Mouse (Mus musculus): ENCODE measurements around the gene Adcy1.

Gene Adcy1

DNA sequence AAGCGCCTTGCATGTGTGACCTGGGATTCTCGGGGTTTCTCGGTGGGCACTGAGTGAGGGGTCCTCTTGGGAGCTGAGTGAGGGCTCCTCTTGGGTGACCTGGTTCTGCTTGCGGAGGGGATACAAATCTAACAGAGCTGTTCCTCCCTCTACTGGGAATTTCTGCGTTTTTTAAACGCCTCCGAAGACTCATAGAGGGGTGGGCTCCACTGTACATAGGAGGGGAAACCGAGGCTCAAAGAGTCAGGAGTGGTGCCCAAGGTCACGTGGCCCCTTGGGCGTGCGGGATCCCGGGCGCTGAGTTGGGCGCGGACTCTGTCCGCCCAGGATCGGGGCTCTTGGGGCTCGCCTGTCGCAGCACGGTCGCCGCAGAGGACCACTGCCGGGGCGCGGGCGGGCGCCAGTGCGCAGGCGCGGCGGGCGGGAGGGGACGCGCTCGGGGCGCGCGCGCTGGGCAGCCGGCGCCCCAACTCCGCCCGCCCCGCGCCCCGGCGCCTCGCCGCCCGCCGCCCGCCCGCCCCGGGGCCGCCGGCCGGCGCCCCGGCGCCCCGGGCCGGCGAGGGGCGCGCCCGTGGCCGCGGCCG lies at the start of gene Adcy1:
Gene Adcy1 (plus strand): TSS at position 489 of the 584 bp plus-strand sequence.
- peak; percentile 12 for DNase-seq

DNA sequence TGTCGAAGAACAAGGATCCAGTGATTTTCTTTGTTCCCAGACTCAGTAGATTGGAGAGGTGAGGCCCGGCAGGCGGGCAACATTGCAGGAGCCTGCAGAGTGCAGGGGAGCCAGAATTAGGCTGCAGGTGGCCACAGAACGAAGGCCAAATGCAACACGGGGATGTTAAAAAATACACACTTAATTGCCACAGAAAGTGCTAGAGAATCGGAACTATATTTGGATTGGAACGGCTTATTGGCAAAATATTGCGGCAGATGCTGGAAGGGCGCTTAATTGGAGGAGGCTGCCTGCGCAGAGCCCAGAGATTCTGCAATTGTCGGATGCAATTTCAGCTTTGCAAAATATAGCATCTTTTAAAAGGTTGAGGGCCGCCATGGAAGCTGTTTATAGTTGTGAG lies 46.4 kb upstream of the Adcy1 start:
- DNase-seq = no peak

DNA sequence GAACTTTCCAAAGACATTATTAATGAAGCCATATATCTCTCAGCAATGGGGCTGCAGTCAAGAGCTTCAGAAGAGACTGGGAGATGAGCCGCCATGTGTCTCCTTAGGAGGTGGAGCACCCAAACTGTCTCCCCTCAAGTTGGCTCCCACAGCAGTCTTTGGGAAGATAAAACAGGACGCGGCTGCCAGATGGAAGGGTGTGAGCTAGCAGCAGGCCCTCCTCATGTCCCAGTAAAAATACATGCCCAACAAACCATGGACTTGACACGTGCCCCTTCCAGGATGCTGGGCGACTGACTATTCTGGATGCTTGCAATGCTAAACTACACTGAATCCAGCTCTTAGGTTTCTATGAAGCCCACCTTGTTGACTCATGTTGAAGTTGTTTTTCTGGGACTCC lies 45.2 kb upstream of the Adcy1 start:
- DNase-seq = no peak

DNA sequence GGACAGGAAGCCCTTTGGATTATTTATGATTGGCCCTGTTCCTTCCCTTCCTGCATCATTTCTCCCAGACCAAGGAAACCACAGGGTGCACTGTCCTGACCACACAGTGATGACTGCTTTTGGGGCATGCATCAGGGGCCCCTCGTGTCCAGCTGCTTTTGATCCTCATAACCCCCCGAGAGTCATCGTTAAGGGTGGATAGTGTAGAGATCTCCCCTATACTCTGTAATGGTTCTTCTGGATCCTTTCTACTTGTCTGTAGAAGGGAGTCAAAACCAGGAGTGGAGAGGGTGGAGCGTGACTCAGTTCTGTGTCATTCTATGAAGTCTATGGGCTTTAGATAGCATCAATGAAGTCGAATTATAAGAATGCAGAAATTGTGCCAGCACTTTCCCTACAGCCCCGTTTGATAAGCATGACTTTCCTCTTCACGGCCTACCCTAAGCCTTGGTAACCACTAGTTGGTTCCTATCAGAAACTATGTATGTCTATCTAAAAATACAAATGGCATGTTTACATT lies 44.2 kb upstream of the Adcy1 start:
- no peak for DNase-seq

DNA sequence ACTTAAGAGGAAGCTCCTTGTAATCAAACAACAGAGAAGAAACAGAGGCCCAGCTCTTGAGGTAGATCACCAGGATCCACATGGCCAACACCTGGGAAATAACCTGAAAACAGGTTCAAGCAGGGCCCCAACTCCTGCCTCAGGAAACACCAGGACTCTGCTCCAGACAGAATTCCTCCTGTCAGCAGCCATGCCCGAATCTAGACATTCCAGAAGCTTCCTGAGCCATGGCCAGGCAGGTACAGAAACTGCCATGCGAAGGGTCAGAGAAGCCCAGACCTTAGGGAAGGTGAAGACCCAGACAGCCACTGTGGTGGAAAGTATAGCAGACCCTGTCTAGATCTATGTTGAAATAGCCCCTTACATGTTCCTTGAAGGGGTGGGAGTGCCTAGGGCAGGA lies 30.2 kb upstream of the Adcy1 start:
- DNase-seq = no peak

DNA sequence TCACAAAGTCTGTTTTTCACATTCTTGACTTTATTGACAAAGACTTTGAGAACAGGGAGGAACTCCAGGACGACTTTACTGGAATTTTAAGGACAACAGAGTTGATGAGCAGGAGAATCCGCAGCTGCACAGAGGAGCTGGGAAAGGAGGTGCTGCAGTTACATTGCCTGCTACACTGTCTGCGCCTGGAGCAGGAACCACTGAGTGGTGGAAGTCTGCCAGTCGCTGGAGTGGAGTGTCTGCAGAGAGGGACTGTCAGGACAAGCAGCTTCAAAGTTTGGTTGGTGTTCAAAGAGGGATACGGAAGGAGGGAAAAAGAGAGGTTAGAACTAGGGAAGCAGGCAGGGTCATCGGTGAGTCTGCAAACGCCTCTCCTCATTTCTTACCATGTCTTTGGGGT lies 23.6 kb upstream of the Adcy1 start:
- DNase-seq = no peak

DNA sequence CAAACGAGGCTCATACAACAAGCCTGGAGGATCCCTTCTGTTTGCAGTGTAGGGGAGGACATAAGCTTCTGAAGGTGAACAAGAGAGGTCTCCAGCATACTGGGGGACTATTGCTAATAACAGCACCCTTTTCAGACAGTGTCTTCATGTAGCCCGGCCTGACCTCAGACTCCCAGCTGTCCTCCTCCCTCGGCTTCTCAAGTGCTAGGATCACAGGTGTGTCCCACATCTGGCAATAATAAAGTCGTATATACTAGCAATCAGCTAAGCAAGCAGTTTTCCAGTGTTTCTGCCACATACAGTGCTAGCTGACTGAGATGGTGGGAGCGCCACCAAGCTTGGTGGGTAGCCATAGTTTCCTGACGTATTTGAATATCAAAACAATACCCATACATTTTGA lies 22.5 kb upstream of the Adcy1 start:
- DNase-seq = no peak

DNA sequence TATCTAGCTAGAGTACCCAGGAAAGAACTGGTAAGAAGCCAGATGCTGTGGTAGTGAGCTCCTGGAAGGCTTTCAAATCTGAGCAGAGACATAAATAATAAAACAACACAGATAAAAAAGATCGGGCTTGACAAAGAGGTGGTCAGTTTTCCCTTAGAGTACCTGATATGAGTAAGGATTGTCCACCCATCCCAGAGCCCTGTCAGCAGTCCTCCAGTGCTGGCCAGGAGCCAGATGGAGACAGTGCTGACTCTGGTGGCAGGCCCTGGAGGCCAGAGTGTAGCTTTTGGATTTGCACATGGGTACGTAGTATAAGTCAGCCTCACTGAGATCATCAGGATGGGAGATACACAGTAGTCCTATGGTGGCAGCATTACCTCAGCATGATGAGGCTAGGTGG lies 16.1 kb upstream of the Adcy1 start:
- no peak for DNase-seq

DNA sequence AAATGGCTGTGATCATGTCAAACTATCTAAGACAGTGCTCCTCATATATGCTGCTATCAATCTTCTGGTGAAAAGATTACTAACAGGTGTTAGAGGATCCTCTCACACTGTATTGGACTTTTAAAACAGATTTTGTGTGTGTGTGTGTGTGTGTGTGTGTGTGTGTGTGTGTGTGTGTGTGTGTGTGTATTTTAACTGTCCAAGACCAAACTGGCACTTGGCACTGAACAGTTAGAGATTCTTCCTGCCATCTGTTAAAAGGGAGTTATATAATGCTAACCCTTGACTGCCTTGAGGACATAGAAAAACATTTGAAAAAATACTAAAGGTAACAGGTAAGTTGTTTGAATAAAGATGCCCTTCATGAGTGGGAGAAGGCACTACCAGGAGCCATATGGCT lies 15.7 kb upstream of the Adcy1 start:
- DNase-seq = no peak

DNA sequence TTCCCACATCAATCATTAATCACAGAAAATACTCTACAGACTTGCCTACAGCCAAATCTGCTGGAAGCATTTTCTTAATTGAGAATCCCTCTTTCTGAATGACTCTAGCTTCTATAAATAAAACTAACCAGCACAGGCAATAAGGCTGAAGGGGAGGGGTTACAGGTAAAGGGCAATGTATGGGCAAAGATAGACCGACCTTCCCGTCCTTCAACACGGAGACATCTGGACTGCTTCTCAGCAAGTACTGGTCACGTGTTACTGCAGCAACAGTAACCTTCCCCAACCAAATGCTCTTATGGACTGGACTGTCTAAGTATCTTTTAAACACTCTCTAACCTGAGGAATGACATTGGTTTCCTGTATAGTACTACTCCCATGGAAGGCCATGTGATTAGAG lies 9.6 kb upstream of the Adcy1 start:
- no peak for DNase-seq

DNA sequence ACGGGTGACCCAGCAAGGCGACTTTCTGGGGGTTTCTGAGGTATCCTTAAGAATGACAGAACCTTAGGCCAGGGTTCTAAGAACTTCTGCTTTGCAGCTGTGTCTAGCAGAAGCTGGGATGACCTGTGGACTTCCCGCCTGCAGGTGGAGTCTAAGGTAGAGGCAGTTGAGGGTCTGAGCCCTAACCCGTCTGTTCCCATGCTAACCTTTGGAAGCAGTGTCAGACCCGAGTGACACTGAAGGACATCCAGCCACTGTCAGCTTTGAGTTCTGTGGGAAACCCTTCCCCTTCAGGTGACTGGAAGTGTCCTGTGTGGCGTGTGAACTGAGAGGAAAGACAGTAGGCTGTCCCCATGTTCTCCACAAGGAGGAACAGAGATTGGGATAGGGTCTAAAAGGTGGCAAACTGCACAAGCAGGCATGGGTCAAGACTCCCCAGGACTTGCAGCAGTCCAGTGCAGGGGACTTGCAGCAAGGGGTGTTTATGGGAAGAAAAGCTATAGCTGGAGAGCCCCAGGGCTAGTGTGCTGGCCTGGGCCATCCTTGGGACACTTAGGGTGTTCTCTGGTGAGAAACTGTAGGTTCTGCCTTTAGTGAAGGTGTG lies 8.5 kb upstream of the Adcy1 start:
- DNase-seq = no peak

DNA sequence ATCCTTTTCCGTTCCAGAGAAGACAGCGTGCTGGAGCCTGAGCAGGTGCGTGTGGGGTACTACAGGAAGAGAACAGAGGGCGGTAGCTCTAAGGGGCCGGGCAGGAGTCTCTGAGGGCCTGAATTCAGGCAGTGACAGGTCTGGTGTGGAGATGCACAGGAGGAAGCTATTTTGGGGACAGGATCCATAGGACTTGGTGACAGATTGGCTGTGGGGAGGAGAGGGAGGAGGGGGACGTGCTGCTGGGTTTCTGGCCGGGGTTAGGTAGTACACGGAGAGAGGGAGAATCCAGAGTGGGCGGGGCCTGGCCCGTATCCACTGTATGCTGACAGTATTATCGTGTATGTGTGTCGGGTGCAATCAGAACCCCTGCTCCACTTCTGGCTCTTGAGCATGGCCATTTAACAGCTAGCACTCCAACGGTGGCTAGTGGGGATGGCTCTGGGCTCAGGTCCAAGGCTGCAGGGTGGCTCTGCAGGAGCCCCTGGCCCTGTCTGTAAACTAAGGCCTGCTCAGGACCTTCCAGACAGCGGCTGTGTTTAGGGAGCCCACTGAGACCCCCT lies 7.8 kb upstream of the Adcy1 start:
- DNase-seq = no peak

DNA sequence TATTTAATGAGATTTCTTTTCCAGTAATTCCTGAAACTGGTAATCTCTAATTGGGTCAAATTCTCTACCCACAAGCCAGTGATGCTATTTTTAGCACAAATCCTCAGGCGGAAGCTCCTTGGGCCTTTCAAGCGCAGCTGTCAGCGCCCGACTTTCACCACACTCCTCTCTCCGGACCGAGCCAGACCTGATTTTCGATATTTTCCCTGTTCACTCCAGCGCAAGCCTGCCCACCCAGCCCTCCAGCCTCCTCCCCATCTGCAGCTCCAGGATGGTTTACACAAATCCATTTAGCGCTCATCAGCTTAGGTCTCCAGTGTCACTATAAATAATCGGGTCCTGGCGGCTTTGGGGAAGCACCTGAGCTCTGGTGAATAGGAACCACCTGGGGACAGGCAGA lies 7.2 kb upstream of the Adcy1 start:
- no peak for DNase-seq

DNA sequence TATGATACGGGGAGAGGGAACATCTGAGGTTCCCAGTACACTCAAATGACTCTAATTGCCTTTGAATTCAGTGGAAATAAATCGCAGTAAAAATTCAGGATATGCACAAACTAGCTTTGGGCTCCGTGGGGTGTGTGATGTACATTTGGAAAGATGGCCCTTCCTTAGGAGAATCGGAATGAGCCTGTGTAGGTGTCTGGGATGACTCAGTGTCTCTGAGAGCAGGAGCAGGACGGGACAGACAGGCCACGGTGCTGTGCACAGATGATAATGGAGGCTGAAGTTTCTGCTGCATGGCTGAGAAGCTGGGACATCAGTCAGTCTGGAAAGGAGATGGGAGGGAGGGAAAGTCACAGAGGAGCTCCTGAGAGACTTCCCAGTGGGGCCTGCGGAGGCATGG lies 5.5 kb upstream of the Adcy1 start:
- no peak for DNase-seq

DNA sequence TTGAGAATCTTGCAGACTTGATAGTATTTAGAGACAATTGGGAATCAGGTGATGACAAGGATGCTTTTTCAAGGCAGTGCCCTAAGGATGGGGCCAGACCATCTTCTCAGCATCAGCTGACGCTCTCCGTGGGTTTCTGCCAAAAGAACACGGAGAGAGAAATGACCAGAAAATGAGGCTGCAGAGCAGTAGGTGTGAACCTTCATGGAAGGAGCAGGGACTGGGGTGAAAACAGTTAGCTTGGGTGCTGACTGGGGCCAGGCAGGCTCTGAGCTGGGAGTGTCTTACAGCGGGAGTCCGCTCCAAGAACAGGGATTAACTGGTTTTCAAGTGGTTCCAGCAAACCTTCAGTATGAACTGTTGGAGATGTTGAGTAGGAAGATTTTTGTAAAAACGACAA lies 1.3 kb upstream of the Adcy1 start:
- DNase-seq = no peak

DNA sequence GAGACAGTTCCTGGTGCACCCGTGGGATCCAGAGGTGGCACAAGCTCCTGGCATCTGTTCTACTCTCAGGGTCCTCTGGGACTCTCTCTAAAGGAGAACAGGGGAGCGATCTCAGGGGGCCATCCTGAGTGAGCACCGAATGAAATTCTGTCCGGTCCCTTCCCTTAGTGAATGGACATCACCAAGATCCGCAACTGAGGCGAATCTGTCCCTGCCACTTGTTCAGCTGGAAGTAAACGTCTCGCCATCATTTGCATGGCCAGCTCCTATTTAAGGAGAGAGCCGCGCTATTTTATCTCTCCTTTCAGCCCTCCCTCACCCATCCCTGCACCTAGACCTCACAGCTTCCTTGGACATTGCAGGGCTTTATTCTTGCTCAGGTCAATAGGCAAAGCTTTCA lies 723 bp upstream of the Adcy1 start:
- DNase-seq = no peak

DNA sequence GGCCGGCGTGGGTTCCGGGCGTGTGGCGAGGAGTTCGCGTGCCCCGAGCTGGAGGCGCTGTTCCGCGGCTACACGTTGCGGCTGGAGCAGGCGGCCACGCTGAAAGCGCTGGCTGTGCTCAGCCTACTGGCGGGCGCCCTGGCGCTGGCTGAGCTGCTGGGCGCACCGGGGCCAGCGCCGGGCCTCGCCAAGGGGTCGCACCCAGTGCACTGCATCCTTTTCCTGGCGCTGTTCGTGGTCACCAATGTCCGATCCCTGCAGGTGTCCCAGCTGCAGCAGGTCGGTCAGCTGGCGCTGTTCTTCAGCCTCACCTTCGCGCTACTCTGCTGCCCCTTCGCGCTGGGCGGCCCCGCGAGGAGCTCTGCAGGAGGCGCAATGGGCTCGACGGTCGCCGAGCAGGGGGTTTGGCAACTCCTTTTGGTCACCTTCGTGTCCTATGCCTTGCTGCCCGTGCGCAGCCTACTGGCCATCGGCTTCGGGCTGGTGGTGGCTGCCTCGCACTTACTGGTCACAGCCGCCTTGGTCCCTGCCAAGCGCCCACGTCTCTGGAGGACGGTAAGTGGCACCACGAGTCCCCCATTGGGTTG lies 485 bp downstream of the Adcy1 start:
- no peak for DNase-seq

DNA sequence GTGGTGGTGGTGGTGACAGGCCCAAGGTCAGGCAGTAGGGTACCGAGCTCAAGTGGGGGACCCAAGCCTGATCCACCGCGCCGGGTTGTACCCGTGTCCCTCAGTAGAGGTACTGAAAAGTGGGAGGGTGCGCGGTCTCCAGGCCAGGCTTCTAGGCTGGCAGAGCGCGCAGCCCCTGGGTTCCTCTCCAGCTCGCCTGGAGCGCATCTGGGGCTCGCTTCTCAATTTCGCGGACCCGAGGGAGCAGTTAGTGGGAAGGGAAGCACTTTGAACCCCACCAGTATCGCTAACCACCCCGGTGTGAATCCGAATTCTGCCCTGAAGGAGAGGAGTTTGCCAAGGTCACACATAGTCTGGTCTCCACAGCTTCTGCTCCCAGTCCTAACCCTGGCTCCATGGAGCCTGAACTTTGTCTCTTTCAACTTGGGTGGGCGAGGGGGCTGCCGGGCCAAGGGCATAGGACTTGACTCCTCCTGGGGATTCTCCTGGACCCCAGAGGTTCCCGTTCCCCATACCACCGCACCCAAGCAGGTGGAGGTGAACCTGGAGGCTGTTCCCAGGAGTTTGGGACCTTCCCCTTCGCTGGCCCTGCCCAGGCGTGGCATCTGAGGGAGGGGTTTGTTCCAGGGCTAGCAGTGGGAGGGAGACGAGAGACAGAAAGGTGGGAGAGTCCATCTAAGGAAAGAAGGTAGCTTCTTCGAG lies 1.3 kb downstream of the Adcy1 start:
- no peak for DNase-seq

DNA sequence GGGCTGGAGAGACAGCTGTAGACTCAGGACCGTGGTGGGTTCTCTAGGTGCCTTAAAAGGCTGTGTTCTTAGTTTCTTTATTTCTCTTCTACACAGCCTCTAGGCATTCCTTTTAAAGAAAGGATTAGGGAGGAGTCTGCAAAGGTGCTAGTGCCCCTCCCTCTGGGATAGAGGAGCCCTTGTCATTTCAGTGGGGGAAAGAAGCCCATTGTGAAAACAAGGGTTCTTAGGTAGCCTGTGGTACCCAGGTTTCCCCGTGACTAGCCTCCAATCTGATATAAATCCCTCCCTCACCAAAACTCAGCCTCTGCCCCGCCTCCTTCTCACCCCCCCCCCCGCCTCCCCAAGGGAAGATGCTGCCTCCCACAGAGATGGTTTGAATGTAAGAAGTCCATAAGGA lies 2.1 kb downstream of the Adcy1 start:
- no peak for DNase-seq

DNA sequence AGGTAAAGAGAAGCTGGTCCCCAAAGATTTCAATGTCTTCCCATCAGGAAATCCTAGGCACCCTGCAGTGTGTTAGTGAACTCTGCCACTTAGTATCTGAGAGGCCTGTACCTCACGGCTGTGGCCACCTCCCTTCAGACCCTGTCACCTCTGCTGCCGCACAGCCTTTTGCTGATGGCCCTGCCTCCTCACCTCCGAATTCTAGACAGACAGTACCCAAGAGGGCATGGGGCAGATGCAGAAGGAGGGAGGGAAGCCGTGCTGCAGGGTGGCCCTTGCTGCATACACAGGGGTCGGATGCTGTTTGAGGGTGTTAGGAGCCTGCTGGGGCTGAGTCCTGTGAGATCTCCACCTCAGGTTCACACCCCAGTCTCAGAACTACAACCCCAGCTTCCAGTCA lies 2.6 kb downstream of the Adcy1 start:
- DNase-seq = no peak

DNA sequence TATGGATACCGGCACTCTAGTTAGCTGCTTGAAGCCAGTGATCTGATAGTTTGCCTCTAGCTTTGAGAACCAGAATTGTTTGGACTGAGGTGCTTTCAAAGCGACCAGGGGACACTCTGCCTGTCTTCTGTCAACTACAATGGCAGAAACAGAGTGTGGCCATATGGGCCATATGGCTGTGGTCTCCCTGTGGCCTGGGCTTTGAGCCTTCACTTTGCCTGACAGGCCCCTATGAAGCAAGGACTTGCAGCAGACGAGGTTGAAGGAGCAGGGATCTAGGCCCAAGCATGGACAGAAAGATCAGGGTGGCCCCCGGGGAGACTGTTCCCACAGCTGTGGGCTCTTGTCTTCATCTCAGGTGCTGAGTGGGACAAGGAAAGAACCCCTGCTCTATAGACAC lies 4.0 kb downstream of the Adcy1 start:
- DNase-seq = no peak

DNA sequence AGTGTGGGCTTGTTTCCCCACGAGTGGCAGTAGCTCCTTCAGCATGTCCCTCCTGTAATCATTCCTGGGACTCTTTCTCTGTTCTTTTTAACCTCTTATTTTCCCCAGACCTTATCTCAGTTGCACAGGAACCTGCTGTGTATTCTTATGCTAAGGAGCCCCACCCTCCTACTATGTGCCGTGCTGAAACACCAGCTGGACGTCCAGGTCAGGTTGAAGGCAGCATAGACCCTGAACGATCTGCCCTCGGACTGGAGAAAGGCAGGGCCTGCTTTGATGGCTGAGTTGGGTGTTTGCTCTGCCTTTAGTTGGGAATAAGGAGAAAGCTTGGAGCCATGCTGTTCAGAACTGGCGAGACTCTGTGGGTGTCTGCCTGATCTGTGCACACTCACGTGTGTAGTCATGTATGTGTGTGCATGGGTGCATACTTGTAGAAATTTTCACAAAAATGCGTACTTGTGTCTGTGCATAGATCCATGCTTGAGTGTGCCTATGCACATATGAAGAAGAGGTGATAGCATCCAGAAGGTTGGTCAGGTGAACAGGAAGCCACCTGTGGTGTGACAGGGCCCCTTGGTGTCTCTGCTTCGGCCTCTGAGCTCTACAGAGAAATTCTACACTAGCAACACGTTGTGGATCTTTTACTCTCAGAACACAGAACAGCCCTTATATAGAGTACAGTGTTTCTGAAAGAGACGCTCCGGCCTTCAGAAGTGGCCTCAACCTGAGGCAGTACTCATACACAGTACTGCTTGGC lies 5.4 kb downstream of the Adcy1 start:
- no peak for DNase-seq

DNA sequence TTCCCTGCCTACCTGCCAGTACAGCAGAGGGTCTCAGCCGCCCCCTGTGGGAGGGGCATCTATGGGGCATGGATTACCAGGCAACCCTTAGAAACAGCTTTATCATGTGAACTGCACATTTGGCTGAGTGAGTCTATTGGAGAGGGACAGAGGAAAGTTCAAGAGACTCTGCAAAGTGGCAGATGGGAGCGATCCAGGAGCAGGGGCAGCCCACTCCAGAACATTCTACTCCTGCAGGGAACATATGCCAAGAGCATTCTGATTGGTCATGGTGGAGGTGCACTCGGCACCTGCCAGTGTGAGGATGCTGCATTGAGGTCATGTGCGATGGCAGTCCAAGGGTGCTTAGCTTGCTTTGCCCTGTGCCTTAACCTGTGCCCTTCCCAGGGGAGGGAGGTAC lies 6.5 kb downstream of the Adcy1 start:
- DNase-seq = no peak
